Mouse (Mus musculus): ENCODE results near the gene Dad1.
"Not testable (repeated sequence)": the region's sequence is repeated elsewhere in the genome, so short reads cannot be mapped to it uniquely, and the experiment has no call there.

Gene Dad1

DNA sequence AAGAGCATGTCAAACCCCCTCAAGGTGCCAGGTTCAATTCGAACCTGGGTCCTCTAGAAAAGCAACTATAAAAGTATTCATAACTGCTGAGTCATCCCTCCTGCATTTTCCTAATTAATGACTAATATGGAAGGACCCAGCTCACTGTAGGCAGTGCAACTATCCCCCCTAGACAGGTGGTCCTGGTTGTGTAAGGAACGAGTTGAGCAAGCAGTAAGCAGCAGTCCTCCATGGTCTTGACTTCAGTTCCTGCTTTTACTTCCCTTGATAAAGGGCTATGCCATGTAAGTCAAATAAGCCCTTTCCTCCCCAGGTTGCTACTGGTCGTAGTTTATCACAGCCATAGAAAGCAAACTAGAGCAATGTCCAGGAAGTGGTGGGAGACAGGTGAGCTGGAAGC, 7.7 kb downstream of the Dad1 start:
- DNase-seq (ENCODE audit: low spot score in 2 of 2): no peak

DNA sequence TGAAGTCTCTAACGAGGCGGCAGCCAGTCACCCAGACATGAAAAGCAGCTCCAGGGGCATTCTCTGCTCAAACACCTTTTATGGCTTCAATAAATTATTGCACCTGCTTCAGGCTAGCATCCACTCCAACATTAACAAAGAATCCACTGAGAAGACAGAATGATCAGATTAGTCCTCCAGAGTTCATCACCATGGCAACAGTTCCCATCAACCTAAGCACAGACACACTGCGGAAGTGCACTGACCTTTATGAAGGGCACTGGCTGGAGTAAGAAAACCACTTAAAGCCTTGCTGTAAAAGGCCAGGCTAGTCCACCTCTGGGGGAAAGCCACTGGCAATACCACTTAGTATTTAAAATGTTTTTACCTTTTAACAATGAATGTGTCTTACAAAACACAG, 9.7 kb downstream of the Dad1 start:
- no peak for DNase-seq (ENCODE audit: low spot score in 2 of 2)

DNA sequence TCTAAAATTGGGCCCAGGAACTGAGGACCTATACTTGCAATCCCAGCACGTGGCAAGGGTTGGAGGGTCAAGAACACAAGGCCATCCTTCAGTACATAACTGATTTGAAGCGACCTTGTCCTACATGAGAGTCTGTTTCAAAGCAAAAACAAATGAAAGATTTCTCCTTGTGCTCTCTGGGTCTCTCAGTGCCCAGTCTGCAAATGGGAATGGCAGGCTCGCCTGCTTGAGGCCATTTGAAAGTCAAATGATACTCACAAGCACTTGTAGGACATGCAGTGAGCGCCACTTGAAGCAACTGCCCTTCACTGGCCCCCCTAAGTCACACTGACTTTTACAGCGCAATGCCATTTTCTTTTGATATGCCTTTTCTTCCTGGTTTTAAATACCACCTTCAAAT, 13.4 kb downstream of the Dad1 start:
- no peak for DNase-seq (ENCODE audit: low spot score in 2 of 2)

DNA sequence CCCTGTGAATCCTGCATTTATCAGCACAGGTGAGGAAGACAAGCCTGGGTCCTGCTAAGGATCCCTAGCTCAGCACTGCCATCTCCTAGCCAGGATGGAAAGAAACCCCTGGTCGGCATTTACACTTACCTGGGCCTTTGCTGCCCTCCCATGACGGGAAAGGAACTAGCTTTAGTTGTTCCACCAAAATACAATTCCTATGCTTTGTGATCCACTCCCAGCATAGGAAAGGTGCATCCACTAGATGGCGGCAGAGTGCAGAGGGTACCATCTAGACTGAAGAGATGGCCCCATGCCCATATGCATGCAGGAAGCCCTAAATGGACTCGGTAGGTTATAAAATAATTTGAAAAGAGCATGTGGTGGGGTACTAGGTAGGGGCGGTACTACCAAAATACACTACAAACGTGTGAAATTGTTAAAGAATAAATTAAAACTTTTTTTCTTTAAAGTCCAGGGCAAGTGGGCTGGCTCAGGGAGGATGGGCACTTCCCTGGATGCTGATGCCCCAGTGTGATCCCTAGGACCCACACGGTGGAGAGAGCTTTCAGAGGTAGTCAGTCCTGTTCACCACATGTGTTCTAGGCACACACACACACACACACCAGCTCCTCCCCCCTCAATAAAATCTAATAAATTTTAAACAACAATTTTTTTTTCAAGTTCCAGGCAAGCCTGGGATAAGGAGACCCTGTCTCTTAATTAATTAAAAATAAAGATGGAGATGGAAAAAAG, 14.7 kb downstream of the Dad1 start:
- DNase-seq (ENCODE audit: low spot score in 2 of 2): peak; percentile 83 to 93

DNA sequence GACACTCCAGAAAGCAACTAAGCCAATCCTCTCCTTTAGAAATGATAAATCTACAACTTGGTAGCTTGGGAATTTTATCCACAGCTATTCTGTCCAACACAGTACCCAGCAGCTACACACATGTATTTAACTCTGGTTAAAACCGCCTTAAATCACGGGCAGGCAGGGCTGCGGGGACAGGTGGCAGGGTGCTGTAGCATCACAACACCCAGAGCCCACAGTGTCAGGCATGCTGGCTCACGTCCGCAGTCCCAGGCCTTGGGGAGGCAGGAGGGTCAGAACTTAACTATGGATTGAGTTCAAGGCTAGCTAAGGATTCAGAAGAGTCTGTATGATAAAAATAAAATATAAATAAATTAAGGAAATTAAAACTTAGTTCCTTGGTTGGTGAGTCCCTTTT, 17.0 kb downstream of the Dad1 start:
- DNase-seq (ENCODE audit: low spot score in 2 of 2): no peak

DNA sequence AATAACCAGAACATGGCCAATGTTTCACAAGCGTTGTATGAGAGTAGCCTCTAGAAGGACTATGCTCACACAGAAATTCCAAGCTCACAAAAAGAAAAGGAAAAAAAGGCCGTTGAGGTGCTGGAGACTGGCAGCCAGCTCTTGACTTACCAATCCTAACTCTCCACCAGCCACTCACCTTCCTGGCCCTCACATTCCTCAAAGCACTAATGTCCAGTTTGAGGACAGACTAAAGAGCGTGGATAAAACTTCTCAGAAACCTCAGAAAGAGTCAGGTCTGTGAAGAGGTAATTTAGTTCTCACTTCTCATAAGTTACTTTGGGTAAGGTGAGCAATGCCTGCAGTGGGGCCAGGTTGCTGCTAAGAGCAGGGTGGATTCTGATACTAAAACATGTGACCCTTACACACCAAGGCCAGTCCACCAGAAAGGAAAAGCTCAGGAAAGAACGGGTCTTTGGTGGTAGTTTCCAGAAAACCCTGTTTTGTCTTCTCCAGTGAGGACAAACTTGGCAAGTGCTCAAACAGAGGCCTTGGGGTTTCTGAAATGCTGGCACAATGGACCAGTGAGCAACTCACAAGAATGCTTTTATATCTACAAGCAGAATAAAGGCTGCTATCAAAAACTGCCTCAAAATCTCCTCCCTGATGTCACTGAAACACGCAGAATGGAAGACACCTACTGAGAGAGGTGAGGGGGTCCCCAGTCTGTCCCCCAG, 17.9 kb downstream of the Dad1 start:
- no peak for DNase-seq (ENCODE audit: low spot score in 2 of 2)

DNA sequence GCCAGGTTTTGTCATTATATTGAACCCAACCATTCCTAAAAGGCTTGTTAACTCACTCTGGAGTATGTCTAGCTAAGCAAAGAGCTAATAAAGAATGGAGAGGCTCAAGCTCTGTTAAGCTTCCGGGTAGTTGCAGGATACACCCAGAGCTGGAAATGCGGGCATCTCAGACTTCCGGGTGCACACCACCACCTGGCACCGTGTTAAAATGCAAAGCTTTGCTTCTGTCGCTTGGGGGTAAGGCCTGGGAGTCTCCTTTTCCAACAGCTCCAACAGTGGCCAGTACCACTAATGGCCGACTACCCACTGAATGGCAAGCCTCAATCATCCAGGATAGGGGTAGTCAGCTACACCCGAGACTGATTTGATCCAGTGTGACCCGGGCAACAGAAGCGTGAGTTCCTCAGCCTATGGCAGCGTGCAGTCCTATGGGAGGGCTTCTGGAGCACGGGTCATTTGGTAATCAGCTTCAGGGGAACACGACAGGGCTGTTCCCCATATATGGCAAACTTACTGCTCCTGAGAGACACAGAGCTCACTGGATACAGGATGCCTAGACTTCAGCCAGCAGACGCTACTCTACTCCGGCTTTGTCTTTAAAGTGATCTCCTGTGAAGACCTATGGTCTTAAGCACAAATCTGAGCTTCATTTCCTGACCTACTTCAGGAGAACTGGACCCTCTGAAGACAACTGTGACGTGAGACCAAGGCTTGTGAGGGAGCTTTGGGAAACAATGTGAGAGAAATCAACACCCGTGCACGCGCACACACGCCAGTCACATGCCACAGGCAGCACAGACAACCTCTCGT, 19.5 kb downstream of the Dad1 start:
- no peak for DNase-seq (ENCODE audit: low spot score in 2 of 2)

DNA sequence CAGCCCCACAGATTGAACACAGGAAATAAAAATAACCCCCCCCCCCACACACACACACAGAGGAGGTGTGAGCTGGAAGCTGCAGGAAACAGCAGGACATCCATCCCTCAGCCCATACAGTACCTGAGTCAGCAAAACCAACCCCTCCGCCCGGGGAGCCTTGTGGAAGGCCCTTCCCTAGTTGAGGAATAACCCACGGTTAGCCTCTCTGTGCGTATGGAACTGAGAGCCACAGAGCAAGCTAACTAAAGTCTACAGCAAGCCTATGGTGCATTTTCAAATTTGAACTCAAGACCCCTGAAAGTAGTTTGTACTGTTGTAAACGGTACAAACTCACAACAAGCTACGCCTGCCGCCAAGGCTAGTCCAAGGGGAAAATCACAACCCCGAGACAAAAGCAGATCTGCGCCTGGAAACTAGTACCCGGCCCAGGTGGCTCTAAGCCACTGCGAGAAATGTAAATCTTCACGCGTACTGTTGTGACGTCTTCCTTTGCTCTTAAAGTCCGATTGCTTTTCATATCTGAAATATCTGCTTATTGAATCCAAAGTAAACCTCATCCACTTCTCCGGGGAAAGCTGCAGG, 20.3 kb downstream of the Dad1 start:
- DNase-seq (ENCODE audit: low spot score in 2 of 2): peak in 1 of 2 experiments; percentile 26

DNA sequence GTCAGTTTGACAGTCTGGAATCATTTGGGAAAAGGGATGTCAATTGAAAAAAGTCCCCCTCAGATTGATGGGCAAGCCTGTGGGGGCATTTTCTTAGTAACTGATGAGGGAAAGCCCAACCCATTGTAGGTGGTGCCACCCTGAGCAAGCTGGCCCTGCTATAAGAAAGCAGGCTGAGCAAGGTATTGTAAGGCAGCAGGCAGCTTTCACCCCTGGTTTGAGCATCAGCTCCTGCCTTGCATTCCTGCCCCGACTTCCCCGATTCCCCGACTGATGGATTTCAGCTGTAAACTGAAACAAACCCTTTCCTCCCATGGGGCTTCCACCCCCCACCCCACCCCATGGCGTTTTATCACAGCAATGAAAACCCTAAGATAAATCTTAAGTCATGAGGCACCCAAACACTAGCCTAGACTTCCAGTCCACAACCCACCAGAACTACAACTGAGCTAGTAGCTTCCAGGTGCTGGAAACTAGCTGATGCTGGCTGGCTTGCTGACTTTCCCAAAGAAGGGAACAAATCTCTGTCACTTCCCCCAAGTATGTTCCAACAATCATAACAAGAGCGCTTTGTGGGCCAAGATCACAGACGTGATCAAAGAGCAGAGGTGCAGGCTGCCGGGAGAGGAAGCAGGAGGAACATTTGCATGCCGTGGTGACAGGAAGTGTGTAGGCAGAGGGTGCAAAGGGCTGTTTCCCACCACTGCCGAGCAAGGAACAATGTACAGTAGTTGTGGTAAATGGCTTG, 20.9 kb downstream of the Dad1 start:
- DNase-seq (ENCODE audit: low spot score in 2 of 2): peak in 1 of 2 experiments; percentile 75

DNA sequence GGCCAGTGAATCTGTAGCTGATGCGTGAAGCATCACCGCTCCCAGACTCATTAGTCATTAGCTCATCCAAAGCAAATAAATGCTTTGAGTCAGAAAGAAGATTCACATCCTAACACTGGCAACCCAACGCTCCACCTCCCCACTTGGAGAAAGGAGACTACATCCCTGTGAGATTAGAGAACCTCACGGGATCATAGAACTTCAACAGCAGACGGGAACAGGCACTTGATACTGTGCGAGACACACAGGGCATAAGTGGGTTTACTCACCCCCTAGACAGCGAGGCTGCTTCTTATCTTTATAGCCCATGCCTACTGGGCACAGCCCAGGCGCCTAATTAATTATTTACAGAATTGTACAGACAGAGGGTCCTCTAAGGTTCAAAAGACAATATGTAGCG, 21.8 kb downstream of the Dad1 start:
- DNase-seq (ENCODE audit: low spot score in 2 of 2): no peak

DNA sequence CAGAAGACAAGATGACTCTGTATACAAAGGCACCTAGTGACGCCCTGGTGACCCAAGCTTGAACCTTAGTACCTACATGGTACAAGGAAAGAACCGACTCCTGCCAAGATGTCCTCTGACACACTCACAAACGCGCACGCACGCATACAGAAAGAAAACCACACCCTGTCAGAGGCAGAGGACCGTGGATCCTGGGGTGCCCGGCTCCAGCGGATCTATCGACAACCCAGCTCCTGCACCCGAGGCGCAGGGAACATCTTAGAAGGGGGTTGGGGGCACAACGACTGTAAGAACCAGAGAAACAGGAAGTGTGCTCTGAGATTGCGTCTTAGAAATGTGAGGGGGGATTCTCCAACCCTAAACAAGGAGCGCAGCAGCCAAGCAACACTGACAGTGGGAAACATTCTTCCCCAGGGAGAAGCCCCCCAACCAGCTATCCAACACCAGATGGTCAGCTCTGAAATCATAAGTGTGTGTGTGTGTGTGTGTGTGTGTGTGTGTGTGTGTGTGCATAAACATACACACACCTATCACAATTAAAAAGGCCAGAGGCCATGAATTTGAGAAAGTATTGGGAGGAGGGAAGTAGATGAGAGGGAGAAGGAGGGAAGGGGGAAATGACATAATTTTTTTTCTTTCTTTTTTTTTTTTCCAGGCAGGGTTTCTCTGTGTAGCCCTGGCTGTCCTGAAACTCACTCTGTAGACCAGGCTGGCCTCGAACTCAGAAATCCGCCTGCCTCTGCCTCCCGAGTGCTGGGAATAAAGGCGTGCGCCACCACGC, 22.5 kb downstream of the Dad1 start:
- peak in 1 of 2 experiments; percentile 59 for DNase-seq (ENCODE audit: low spot score in 2 of 2)

DNA sequence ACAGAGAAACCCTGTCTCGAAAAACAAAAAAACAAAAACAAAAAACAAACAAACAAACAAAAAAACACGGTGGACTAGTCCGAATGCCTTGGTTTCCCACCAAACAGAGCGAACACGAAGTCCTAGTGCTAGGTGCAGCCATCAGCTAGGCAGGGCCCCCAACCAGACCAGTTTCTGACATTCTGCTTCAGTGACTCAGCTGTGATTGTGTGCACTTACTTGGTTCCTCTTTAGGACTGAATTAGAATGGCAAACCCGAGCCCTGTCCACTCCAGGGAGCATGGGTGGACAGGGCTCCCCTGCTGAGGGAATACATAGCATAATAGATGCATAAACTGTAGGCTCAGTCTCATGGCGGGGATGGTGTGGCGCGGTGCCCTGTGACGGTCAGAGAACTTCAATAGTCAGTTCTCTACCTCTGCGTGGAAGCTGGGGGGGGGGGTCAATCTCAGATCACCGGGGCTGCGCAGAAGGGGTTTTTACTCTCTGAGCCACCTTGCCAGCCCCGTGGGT, 23.2 kb downstream of the Dad1 start:
- DNase-seq (ENCODE audit: low spot score in 2 of 2): peak in 1 of 2 experiments; percentile 42

DNA sequence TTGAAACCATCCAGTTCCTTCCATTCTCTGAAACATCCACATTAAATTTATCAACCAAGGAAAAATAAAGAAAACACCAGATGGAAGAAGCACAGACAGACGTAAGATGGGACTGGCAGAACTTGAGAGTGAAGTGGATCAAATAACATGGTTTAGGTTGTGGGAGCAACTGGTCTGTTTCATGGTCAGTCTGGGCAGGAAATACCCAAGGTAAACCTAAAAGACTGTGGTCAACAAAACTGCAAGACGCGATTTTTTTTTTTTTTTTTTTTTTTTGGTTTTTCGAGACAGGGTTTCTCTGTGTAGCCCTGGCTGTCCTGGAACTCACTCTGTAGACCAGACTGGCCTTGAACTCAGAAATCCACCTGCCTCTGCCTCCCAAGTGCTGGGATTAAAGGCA, 24.1 kb downstream of the Dad1 start:
- not testable (repeated sequence) for DNase-seq (ENCODE audit: low spot score in 2 of 2)

DNA sequence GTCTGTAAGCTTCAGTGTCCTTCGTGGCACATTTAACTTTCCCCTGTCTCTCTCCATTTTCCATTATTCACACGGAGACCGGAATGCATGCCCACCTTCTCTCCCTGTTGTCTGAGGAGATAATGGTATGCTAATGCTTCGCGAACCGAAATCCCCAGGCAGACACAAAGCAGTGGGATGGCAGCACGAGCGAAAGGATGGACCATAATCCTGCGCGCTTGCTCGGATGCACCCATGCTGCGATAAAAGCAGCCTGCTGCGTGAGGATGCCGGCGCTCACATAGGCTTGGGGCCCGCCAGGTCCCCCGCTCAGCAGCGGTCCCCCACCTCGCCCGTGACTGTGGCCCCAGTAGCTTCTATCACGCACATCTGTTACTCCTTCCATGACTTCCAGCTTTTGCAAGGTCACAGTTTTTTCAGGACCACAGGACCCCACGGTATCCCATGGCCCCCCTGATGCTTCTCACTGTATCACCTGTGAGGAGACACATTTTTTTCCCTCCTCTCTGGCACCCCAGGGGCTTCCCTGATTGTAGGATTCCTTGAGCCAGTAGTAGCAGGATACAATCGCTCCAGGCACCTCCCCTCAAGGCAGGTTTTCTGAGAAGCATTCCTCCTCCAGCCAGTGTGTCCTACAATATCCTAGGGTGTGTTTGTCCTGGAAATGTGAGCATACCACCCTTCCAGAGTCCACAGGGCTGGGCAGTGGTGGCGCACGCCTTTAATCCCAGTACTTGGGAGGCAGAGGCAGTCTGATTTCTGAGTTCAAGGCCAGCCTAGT, 24.8 kb downstream of the Dad1 start:
- DNase-seq (ENCODE audit: low spot score in 2 of 2): no peak

DNA sequence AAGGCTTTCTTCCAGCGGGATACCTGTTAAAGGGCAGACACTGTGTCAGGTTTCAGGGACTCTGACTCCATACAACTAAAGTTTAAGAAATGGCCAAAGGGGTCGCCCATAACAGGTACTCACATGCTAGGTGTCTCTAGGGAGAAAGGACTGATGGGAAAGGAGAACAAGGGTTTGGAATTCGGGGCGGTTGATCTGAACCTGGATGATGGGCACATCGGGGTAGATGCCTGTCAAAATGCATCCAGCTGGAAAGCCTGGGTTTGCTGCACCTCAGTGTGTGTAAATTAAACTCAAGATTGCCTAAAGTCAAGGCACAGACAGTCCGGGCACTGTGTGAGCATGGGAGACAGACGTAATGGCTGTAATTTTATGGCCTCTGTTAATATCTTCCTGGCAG, 25.4 kb downstream of the Dad1 start:
- DNase-seq (ENCODE audit: low spot score in 2 of 2): no peak

DNA sequence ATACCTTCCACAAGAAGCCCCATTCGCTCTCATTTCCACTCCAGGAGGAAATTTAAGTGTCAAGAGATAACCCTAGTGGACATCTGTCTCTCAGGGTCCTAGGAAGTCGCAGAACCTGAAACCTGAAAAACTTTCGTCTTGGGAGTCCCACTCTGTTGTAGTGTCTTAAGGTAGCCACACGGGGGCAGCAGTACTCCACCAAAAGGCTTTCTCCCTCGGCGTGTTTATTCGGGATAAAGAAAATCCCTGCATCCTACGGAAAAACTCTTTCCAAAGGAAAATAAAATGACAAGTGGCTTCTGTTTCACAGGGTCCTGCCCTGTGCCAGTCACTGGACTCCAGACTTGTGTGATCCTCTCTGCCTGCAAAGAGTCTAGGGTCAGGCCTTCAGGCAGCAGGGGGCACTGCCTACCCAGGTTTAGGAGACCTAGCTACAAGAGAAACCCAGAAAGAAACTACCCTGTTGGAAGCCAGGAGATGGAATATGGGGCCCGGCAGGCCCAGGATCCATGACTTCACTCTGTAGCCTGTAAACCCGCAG, 25.9 kb downstream of the Dad1 start:
- peak; percentile 80 to 84 for DNase-seq (ENCODE audit: low spot score in 2 of 2)

DNA sequence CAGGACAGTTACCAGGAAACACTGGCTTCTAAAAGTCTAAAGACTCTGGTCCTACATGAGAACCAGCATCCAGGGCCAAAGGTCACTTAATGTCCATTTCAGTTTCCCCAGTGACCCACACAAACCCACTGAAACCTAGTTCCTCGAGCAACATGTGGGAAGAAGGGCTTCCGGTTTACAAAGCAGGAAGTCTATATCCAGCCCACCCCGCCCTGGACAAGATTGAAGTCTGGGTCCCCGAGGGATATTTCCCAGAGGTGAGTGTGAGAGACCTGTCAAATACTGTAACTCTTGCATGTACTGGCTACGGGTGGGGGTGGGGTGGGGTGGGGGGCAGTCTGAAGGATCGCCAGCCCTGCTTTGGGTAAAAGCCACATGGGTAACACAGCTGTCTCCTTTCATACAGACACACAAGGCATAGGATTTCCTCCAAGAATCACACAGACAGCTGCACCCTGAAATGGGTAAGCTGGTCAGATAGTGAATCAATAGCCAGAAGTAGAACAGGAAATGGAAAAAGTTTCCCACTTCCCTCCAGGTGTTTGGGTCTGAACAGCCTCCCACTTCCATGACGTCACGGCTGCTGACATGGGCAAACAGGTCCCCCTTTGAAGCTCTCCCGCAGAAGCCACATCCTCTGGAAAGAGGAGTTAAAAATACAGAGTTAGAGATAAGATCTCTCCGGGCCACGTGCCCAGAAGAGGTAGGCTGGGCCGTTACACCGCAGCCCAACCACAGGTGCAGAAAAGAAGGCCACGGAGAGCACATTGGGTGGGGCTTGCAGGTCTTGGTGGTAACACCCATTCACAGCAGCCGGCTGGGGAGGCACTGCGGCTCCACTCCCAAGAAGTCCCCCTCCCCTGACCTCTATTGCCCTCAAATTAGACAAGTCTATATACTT, 26.7 kb downstream of the Dad1 start:
- peak; percentile 63 to 82 for DNase-seq (ENCODE audit: low spot score in 2 of 2)

DNA sequence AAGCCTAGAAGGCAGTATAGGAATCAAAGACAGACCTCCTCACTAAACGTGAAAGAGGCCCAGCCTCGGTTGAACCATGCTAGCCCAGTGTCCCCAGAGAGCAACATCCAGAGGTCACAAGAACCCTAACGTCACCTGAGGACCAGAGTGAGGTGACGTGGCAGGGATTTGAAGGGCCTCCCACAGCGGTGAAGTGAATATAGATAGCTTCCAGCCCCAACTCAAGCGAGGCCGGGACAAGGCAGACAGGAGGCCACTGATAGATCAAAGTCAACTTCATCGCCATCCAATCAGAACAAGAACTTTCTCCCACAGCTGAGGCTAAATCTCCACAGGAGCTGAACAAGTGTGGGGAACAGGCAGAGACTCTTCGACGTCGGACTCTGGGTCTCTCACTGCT, 28.2 kb downstream of the Dad1 start:
- no peak for DNase-seq (ENCODE audit: low spot score in 2 of 2)
